Mouse (Mus musculus) lung, adult 2 months (tissue): Measurements from ENCODE around the gene Smyd2.

Source experiments
- CTCF ChIP-seq: fragments of 200-500 bp; IDR thresholded peaks from 2 replicates; pipeline ENCODE4 v1.5.1; 2011; ENCODE audit warnings: mild to moderate bottlenecking, low read length, control low read depth; ENCODE audit not compliant: insufficient read depth
- POLR2A ChIP-seq: fragments of 200-500 bp; IDR thresholded peaks from 2 replicates; pipeline ENCODE4 v1.6.1; 2011; ENCODE audit warnings: low read depth, mild to moderate bottlenecking, control low read depth, low read length, borderline replicate concordance; ENCODE audit errors: extremely low read depth

GRCm38 (mm10) chr1:189830797-189831232 is 91.3 kb downstream of the Smyd2 start:
- TF ChIP-seq CTCF (no peak), POLR2A (no peak)
